Mouse (Mus musculus) megakaryocyte progenitor cell, adult 5-6 weeks (primary cell): Measurements from ENCODE around the gene Nkain4. TPM values are rescaled to one million over a fixed set of nuclear protein-coding genes. Genes with fewer than 3 reads are reported as not detected.

ENCODE experiments used
- ATAC-seq: replicated peaks from 2 replicates; pipeline ENCODE4 v1.8.0; 2016; ENCODE audit warnings: mild to moderate bottlenecking, moderate TSS enrichment, inconsistent platforms; ENCODE audit not compliant: poor library complexity
- total RNA-seq, 2 experiments: library from RNA; stranded (forward) in 1 of 2; stranded (reverse) in 1 of 2; fragments of 157-497, 149-512 nt in 1 of 2; fragments of 200-1000 nt in 1 of 2; gene quantifications; 2 replicates each; pipeline versions ENCODE4 v1.2.3 to v1.2.4; 2015 to 2017

Gene Nkain4
- total RNA-seq, 2 experiments from 2014 or later: not detected

GRCm38 (mm10) chr2:180953638-180954037 is 861 bp downstream of the Nkain4 start:
- ATAC-seq: no peak

- no peak for ATAC-seq
These were observed 1.7 kb downstream of the Nkain4 start for GRCm38 (mm10) chr2:180952731-180953171.

- no peak for ATAC-seq
These were observed 4.6 kb downstream of the Nkain4 start for GRCm38 (mm10) chr2:180949947-180950346.

- no peak for ATAC-seq
These were observed 12.6 kb downstream of the Nkain4 start for GRCm38 (mm10) chr2:180941869-180942268.

- ATAC-seq: peak; percentile 70
These were observed 14.3 kb downstream of the Nkain4 start for GRCm38 (mm10) chr2:180940187-180940586.

GRCm38 (mm10) chr2:180932418-180932817 is 22.1 kb downstream of the Nkain4 start:
- no peak for ATAC-seq

GRCm38 (mm10) chr2:180928723-180929122 is 25.8 kb downstream of the Nkain4 start, which contains the start of gene Birc7:
Gene Birc7, plus strand, starts transcription at chr2:180929023.
- no peak for ATAC-seq

GRCm38 (mm10) chr2:180925176-180925575 is 29.3 kb downstream of the Nkain4 start:
- peak; percentile 69 for ATAC-seq

- ATAC-seq: no peak
These were observed 31.8 kb downstream of the Nkain4 start for GRCm38 (mm10) chr2:180922739-180923138.

GRCm38 (mm10) chr2:180920810-180921400 is 33.6 kb downstream of the Nkain4 start, which contains the start of gene Ythdf1:
Gene Ythdf1, minus strand, starts transcription at chr2:180920949.
- peak; percentile 80 for ATAC-seq

GRCm38 (mm10) chr2:180919913-180920809 is 34.3 kb downstream of the Nkain4 start:
- peak; percentile 16 for ATAC-seq

- ATAC-seq: no peak
These were observed 38.5 kb downstream of the Nkain4 start for GRCm38 (mm10) chr2:180915886-180916433.

- no peak for ATAC-seq
These were observed 43.6 kb downstream of the Nkain4 start for GRCm38 (mm10) chr2:180910928-180911327.

GRCm38 (mm10) chr2:180905556-180906221 is 48.8 kb downstream of the Nkain4 start:
- ATAC-seq: no peak

- no peak for ATAC-seq
These were observed 49.9 kb downstream of the Nkain4 start for GRCm38 (mm10) chr2:180904435-180905208.

GRCm38 (mm10) chr2:180902086-180902485 is 52.4 kb downstream of the Nkain4 start:
- peak; percentile 77 for ATAC-seq

- ATAC-seq: no peak
These were observed 56.6 kb downstream of the Nkain4 start for GRCm38 (mm10) chr2:180897857-180898256.

GRCm38 (mm10) chr2:180896819-180897625 is 57.5 kb downstream of the Nkain4 start:
- no peak for ATAC-seq

- no peak for ATAC-seq
These were observed 58.5 kb downstream of the Nkain4 start for GRCm38 (mm10) chr2:180895837-180896525.
